Mouse (Mus musculus): ENCODE results near the gene Itpr2. TPM values are rescaled to one million over a fixed set of nuclear protein-coding genes. Genes with fewer than 3 reads are reported as not detected.

The Itpr2 gene
- total RNA-seq, 1 experiment from 2014 or later: 123 TPM

DNA sequence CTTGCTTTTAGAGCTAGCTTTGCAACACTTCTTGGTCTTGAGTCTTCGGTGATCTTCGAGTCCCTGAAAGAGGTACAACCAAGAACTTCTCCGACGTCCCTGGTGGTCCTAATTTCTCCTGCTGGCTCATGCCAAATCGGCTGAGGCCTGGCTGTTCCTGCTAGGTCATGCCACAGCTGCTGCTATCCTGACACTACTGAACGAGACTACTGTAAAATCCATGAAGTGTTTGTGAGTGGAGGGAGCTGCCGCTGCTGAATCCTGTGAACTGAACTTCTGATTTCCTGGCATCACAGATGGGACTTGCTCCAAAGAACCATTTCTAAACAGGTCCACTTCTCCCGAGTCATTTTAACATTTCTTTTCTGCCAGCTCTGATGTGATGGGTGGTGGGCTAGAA is 11.4 kb upstream of the Itpr2 start:
- ATAC-seq (ENCODE audit: extremely low read depth, insufficient number of reproducible peaks, low FRiP score, poor library complexity, severe bottlenecking): no peak

- ATAC-seq (ENCODE audit: extremely low read depth, insufficient number of reproducible peaks, low FRiP score, poor library complexity, severe bottlenecking): no peak
These were observed 9.5 kb upstream of the Itpr2 start for GRCm38 (mm10) chr6:146511511-146511910.

- no peak for ATAC-seq (ENCODE audit: extremely low read depth, insufficient number of reproducible peaks, low FRiP score, poor library complexity, severe bottlenecking)
These were observed 7.9 kb upstream of the Itpr2 start for GRCm38 (mm10) chr6:146509891-146510290.

- ATAC-seq (ENCODE audit: extremely low read depth, insufficient number of reproducible peaks, low FRiP score, poor library complexity, severe bottlenecking): no peak
These were observed 2.4 kb upstream of the Itpr2 start for GRCm38 (mm10) chr6:146504459-146504858.

DNA sequence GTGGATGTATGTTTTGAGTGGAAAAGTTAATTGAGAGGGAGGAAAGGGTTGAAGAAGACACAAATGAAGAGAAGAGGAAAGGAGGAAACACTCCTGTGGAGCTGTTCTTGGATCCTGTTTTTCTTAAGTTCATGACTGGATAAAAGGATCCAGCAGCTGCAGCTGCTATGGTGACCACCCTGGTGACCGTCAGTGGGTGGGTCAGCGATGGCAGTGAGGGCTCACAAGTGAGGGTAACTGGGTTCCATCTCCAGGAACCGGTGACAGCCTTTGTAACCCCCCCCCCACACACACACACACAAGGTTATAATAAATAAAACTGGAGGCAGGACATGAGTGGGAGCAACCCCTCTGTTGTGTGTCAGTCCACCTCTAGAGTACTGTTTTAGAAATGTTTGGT is 833 bp upstream of the Itpr2 start:
- ATAC-seq (ENCODE audit: extremely low read depth, insufficient number of reproducible peaks, low FRiP score, poor library complexity, severe bottlenecking): no peak

DNA sequence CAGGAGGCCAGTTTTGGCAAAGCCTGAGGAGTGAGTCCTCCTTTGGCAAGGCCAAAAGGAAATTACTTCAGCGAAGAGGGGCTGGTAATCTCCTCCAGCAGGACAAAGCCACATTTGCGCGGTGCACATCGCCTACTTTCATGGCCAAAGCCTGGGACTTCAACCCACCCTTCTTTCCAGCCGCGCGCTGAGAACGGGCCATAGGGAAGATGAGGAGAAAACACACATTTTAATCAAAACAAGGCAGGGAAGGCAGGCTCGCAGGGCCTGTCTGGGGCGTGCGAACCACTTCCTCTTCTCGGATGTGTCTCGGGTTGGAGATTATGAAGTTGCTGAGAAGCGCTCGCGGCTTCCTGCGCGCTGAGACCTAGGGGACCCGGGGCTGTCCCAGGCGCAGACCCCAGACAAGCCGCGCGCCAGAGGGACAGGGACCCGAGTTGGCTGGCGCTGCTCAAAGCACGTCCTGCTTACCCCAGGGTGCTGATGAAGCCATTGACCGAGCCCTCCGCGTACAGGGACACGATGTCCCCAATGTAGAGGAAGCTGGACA is 632 bp downstream of the Itpr2 start:
- peak; percentile 79 for ATAC-seq (ENCODE audit: extremely low read depth, insufficient number of reproducible peaks, low FRiP score, poor library complexity, severe bottlenecking)

DNA sequence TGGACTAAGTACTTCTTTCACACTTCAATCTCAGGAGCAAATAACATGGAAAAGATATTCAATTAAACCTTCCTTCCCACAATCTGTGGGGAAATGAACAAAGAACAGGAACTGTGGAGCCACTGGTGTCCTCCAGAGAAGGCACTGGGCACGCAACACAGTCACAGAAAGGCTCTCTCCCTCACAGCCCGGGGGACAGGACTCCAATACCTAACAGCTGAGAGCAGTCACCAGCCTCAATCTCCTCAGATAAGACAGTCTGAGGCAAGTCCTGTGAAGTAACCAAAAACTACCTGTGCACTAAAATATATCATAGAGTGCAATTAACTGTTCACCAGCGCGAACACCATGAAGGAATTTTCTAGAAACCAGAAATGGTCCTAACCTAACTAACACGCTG is 1.3 kb downstream of the Itpr2 start:
- no peak for ATAC-seq (ENCODE audit: extremely low read depth, insufficient number of reproducible peaks, low FRiP score, poor library complexity, severe bottlenecking)

DNA sequence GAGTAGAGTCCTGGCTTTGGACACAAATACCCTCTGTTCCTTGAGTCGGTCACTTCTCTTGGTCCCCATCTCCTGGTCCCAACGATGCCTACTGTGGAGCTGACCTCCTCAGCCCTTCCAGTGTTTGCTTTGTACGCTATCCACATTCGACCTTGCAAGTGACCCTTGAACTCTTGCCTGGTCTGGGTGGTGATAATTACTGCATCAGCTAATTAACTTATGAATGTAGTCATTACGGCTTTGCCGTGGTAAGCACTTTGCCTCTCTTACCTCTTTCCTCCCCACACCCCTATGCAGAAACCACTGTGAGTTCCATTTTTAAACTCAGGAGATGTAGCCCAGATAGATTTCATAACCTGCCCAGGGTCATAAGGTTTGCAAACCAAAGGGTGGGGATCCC is 1.8 kb downstream of the Itpr2 start:
- ATAC-seq (ENCODE audit: extremely low read depth, insufficient number of reproducible peaks, low FRiP score, poor library complexity, severe bottlenecking): no peak

GRCm38 (mm10) chr6:146499566-146499965 is 2.5 kb downstream of the Itpr2 start:
- ATAC-seq (ENCODE audit: extremely low read depth, insufficient number of reproducible peaks, low FRiP score, poor library complexity, severe bottlenecking): no peak

DNA sequence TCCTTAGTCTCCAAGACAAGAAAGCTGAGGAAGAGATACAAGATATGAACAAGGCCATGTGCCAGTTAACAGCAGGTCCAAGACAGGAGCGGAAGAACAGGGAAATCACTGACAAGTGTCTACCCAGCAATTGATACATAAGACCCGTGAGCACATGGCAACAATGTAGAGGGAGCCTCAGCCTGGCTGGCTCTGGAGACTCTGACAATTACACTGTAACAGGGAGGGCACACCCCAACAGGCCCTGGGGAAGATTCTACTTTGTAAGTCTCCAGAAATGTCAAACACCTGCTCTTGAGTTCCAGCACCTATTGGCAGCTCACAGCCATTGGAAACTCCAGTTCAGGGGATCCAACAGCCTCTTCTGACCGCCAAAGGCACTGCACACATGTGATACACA is 3.6 kb downstream of the Itpr2 start:
- no peak for ATAC-seq (ENCODE audit: extremely low read depth, insufficient number of reproducible peaks, low FRiP score, poor library complexity, severe bottlenecking)

DNA sequence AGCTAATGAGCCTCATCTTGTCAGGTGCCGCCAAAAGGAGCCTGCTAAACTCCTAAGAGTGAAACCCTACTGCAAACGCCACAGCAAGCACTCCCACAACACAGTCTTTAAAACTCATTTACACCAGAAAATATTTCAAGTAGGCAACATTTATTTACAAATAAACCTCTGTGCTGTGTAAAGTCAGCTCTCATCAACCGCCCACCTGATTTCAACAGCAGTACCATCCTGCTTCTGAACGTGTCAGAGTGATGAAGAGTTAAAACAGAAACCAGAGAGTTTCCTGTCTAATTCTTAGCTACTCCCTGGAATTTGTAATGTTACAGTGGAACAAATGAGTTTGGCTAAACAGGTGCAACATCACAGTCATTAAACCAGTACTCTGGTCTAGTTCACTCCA is 4.2 kb downstream of the Itpr2 start:
- ATAC-seq (ENCODE audit: extremely low read depth, insufficient number of reproducible peaks, low FRiP score, poor library complexity, severe bottlenecking): no peak

GRCm38 (mm10) chr6:146497435-146497834 is 4.6 kb downstream of the Itpr2 start:
- no peak for ATAC-seq (ENCODE audit: extremely low read depth, insufficient number of reproducible peaks, low FRiP score, poor library complexity, severe bottlenecking)

DNA sequence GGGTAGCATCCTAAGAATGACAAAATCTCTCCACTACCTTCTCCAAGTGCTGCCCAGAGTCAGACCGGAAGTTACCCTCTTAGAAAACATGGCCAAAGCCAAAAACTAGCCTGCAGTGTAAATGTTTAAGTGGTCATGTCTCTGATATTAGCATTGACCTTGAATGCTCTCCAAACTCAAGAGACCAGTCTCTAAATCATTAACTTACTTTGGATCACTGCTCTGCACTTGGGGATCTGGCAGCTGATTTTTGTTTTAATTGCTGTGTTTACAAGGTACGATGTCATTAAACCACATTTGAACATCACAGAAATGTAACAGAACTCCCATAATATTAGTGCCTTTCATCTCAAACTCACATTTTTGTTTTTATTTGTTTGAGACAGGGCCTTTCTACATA is 10.3 kb downstream of the Itpr2 start:
- ATAC-seq (ENCODE audit: extremely low read depth, insufficient number of reproducible peaks, low FRiP score, poor library complexity, severe bottlenecking): no peak

- peak; percentile 53; the same call in 1 of the 2 replicates for ATAC-seq (ENCODE audit: extremely low read depth, insufficient number of reproducible peaks, low FRiP score, poor library complexity, severe bottlenecking)
These were observed 11.5 kb downstream of the Itpr2 start for GRCm38 (mm10) chr6:146490416-146490960.

DNA sequence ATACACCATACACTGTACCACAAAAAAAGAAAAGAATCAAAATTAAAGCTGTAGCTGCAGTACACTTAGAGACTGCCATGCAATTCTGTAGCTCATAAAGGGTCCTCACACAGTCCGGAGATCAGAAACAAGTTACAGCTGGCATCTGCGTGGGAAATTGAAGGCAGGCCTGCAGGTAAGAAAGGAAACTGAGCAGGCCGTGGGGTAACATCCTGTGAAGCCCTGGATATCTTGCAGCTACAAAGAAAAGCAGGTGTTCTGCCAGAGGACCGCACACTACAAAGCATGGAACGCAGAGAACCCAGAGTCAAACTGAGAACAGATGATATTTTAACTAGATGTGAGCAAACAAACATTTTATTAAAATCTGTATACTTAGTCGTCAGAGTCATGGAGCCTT is 12.2 kb downstream of the Itpr2 start:
- no peak for ATAC-seq (ENCODE audit: extremely low read depth, insufficient number of reproducible peaks, low FRiP score, poor library complexity, severe bottlenecking)

DNA sequence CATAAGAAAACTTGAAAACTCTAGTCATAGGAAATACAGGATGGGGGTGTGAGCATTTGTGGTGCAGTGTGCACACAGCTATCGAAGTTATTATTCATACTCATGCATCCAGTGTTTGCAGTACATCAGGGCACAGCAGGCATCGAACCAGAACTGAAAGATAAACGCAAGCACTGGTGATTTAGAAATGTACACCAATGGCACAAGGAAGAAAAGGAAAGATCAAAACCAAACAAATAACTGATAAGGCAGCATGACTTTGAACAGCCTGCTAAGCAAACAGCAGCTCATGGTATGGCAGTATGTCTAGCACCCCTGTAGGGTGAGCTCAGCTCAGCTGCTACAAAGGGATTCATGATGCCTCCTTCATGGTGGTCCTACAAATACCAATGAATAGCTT is 13.3 kb downstream of the Itpr2 start:
- no peak for ATAC-seq (ENCODE audit: extremely low read depth, insufficient number of reproducible peaks, low FRiP score, poor library complexity, severe bottlenecking)

GRCm38 (mm10) chr6:146487079-146487478 is 14.9 kb downstream of the Itpr2 start:
- ATAC-seq (ENCODE audit: extremely low read depth, insufficient number of reproducible peaks, low FRiP score, poor library complexity, severe bottlenecking): no peak

- no peak for ATAC-seq (ENCODE audit: extremely low read depth, insufficient number of reproducible peaks, low FRiP score, poor library complexity, severe bottlenecking)
These were observed 15.9 kb downstream of the Itpr2 start for GRCm38 (mm10) chr6:146486073-146486472.

GRCm38 (mm10) chr6:146481441-146481840 is 20.6 kb downstream of the Itpr2 start:
- no peak for ATAC-seq (ENCODE audit: extremely low read depth, insufficient number of reproducible peaks, low FRiP score, poor library complexity, severe bottlenecking)

- ATAC-seq (ENCODE audit: extremely low read depth, insufficient number of reproducible peaks, low FRiP score, poor library complexity, severe bottlenecking): no peak
These were observed 21.1 kb downstream of the Itpr2 start for GRCm38 (mm10) chr6:146480925-146481324.

Measured in neutrophil, adult 5-6 weeks (primary cell).